Comparison of ENCODE assay signal across 8 mouse cellular contexts in the genomic region with DNA sequence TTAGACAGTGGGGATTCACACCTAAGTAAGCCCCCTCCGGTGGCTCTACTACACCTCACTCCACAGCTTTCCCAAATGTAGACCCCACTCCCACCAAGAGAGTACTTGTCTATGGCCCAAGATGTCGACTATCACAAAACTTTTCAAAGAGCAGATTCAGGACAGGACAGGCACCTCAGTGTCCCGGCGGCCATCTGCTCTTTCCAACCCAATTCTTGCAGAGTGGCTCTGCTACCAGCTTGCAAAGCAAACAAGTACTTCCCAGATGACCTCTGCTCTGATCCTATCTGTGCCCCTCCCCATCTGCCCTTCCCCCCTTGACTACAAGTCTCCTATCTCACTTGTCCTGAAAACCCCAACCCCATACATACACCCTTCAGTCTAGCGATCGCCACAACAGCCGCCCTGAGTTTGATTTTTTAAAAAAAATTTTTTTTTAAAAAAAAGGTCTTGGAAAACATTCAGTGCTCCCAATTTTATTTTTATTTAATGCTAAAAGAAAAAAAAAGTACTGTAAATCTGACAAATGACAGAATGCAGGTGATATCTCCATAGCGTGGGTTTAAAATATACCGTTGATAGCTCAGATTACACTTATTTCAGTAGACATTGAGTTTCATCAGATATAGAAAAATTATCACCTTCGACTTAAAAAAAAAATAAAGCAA. TPM values are rescaled to one million over a fixed set of nuclear protein-coding genes. Genes with fewer than 3 reads are reported as not detected.
DNase-seq lines count a peak whose midpoint lies in the region; ATAC-seq and TF ChIP-seq lines count a peak whose summit lies in the region.

No protein-coding gene starts in this region.

- H3K4me1 ChIP-seq in ES-Bruce4 (ENCODE audit: control insufficient read depth, insufficient read depth, low read length): no peaks in the 10 kb centered on the region
- peaks cover 22% of the 10 kb centered on the region for H3K4me1 ChIP-seq in kidney, postnatal 0 days (replicated peaks; ENCODE audit: insufficient read depth, low read length)
- peaks cover 89% of the 10 kb centered on the region for H3K4me1 ChIP-seq in neural tube, embryonic 13.5 days (replicated peaks)

- H3K4me3 ChIP-seq in ES-Bruce4 (ENCODE audit: low read depth, low read length): 0 out of 2 replicates have a peak overlapping the region, but pooled peaks have one; percentile 7
- H3K4me3 ChIP-seq in kidney, postnatal 0 days (replicated peaks; ENCODE audit: low read depth, low read length): peak overlapping the region; percentile 100
- H3K4me3 ChIP-seq in neural tube, embryonic 13.5 days: peak overlapping the region; percentile 100

- no peak for ATAC-seq in kidney, postnatal 0 days (replicated peaks; ENCODE audit: low FRiP score, low read depth)
- no peak for ATAC-seq in neural tube, embryonic 13.5 days (ENCODE audit: low read depth)

- TF ChIP-seq CTCF in ES-Bruce4 (IDR thresholded peaks at IDR 0.05; ENCODE audit: low read depth, low read length): no peak
- no peak for TF ChIP-seq CTCF in kidney, postnatal 0 days (IDR thresholded peaks at IDR 0.05; ENCODE audit: low read depth)

- TF ChIP-seq EP300 in ES-Bruce4 (IDR thresholded peaks at IDR 0.05; ENCODE audit: insufficient read depth, low read depth, low read length): no peak

- H3K27me3 ChIP-seq in ES-Bruce4 (ENCODE audit: control insufficient read depth, insufficient read depth, low read length, poor library complexity, severe bottlenecking): no peaks in the 10 kb centered on the region
- no peaks in the 10 kb centered on the region for H3K27me3 ChIP-seq in kidney, postnatal 0 days (ENCODE audit: insufficient read depth, low read length)
- no peaks in the 10 kb centered on the region for H3K27me3 ChIP-seq in neural tube, embryonic 13.5 days

- DNase-seq in adrenal gland, adult 2 months: peak; percentile 42
- no peak for DNase-seq in adrenal gland, adult 8-10 months
- peak; percentile 28 for DNase-seq in heart, adult 8-10 months (ENCODE audit: low spot score)
- DNase-seq in kidney, postnatal 0 days (ENCODE audit: low spot score): peak; percentile 14
- DNase-seq in right cerebral cortex, adult 2 months (ENCODE audit: low spot score in 2 of 2): no peak
- DNase-seq in adrenal gland, postnatal 25 days: no peak

- WGBS in kidney, postnatal 0 days: 21% methylated on average over 10 of the region's 10 CpGs
- 81% methylated on average over 10 of the region's 10 CpGs for WGBS in neural tube, embryonic 13.5 days

- H3K9me3 ChIP-seq in ES-Bruce4 (replicated peaks; ENCODE audit: control insufficient read depth, insufficient read depth, low read length, poor library complexity, severe bottlenecking): no peaks in the 10 kb centered on the region
- no peaks in the 10 kb centered on the region for H3K9me3 ChIP-seq in kidney, postnatal 0 days (replicated peaks; ENCODE audit: low read length)
- no peaks in the 10 kb centered on the region for H3K9me3 ChIP-seq in neural tube, embryonic 13.5 days

- peaks cover 39% of the 10 kb centered on the region for H3K36me3 ChIP-seq in ES-Bruce4 (ENCODE audit: control insufficient read depth, insufficient read depth, low read length, poor library complexity, severe bottlenecking)
- H3K36me3 ChIP-seq in kidney, postnatal 0 days (ENCODE audit: insufficient read depth, low read length): peaks cover 38% of the 10 kb centered on the region
- H3K36me3 ChIP-seq in neural tube, embryonic 13.5 days: peaks cover 34% of the 10 kb centered on the region

- H3K4me2 ChIP-seq in kidney, postnatal 0 days (ENCODE audit: low read length): peak overlapping the region; percentile 96
- H3K4me2 ChIP-seq in neural tube, embryonic 13.5 days: peak overlapping the region; percentile 91

- TF ChIP-seq POLR2A in ES-Bruce4 (IDR thresholded peaks at IDR 0.05; ENCODE audit: insufficient read depth, low read length): no peak

- no peak overlapping the region for H3K27ac ChIP-seq in ES-Bruce4 (ENCODE audit: insufficient read depth, low read length)
- no peak overlapping the region for H3K27ac ChIP-seq in kidney, postnatal 0 days
- H3K27ac ChIP-seq in neural tube, embryonic 13.5 days (replicated peaks): no peak overlapping the region

- H3K9ac ChIP-seq in ES-Bruce4 (ENCODE audit: low read depth, poor library complexity, severe bottlenecking): peak overlapping the region; percentile 5; the same call in 1 of the 2 replicates
- peak overlapping the region; percentile 40 for H3K9ac ChIP-seq in kidney, postnatal 0 days (ENCODE audit: low read depth, low read length)
- peak overlapping the region; percentile 100 for H3K9ac ChIP-seq in neural tube, embryonic 13.5 days

RNA-seq across cellular contexts. Expression of a gene that starts 5.8 kb away (rescaled TPM):
- 10 to 100 TPM; 89.4 to 92.0 TPM for total RNA-seq in adrenal gland, adult 2 months (2021)
- 111 and 120 TPM in 2 replicates for polyA plus RNA-seq in adrenal gland, adult 2 months (2012; rRNA removed)
- 100 to 1,000 TPM in 2 of 4 experiments, 10 to 100 TPM in 2; 74.4 to 129 (median 98.9) TPM for total RNA-seq in adrenal gland, adult 8-10 months (2022)
- polyA plus RNA-seq in ES-Bruce4 (2011; ENCODE audit: insufficient read depth, insufficient read length, low read depth, missing spikeins): 37.6 and 39.6 TPM in 2 replicates
- total RNA-seq in heart, adult 8-10 months (2022): 10 to 100 TPM; 41.8 to 60.9 (median 50.3) TPM
- 15.6 and 16.2 TPM in 2 replicates for polyA plus RNA-seq in kidney, postnatal 0 days (2015; fragmentation: Nextera tagmentation; extraction: Ambion mirVana)
- polyA plus RNA-seq in neural tube, embryonic 13.5 days (2015; fragmentation: Nextera tagmentation; extraction: Ambion mirVana): 8.6 and 9.7 TPM in 2 replicates
- 81.3 and 82.6 TPM in 2 replicates for total RNA-seq in adrenal gland, postnatal 25 days (2021)

Comparison
In these comparisons a context has a peak if more than half of its experiments do, and no peak if none do; other contexts are left out.
1. DNase-seq: peak in adrenal gland, adult 2 months (single experiment), heart, adult 8-10 months (single experiment) and kidney, postnatal 0 days (single experiment); none in adrenal gland, adult 8-10 months (single experiment), right cerebral cortex, adult 2 months (0 of 2) and adrenal gland, postnatal 25 days (single experiment).
2. H3K4me3 ChIP-seq: peak in every context shown above with its lines; median percentile 100 in kidney, postnatal 0 days; 100 in neural tube, embryonic 13.5 days; 7 in ES-Bruce4.
3. H3K9ac ChIP-seq: peak in every context shown above with its lines; median percentile 100 in neural tube, embryonic 13.5 days; 40 in kidney, postnatal 0 days; 5 in ES-Bruce4.